Mouse (Mus musculus): ENCODE data around the gene Samm50. TPM values are rescaled to one million over a fixed set of nuclear protein-coding genes. Genes with fewer than 3 reads are reported as not detected.

Gene Samm50
- polyA plus RNA-seq, 1 experiment, result 37.1 TPM

DNA sequence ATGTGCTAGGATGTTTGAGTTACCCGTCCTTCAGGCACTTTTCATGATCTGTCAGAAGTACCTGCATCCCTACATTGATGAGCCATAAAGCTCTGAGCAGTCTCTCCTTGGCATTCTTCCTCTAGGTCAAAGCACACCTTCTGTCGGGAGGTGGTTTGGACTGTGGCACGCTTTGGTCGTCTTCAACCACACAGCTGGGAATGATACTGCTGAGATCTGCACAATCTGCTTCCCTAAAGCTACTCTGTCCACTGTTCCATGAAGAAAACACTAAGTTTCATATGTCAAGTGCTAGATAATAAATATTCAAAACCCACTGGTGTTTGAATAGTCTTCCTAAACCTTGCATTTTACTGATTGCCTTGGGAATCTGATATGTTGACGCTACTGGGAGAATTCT is 29.5 kb downstream of the Samm50 start:
- WGBS, result 77% methylated on average over 5 of the region's 5 CpGs
- H3K4me1 ChIP-seq (ENCODE audit: control insufficient read depth, insufficient read depth, low read length), result no peaks in the 10 kb centered on the region; the same call in 1 of the 2 replicates
- TF ChIP-seq CTCF (IDR thresholded peaks at IDR 0.05; ENCODE audit: control insufficient read depth, insufficient read depth, low read length) (no peak), POLR2A (IDR thresholded peaks at IDR 0.05; ENCODE audit: borderline replicate concordance, control insufficient read depth, low read depth, low read length) (no peak)

DNA sequence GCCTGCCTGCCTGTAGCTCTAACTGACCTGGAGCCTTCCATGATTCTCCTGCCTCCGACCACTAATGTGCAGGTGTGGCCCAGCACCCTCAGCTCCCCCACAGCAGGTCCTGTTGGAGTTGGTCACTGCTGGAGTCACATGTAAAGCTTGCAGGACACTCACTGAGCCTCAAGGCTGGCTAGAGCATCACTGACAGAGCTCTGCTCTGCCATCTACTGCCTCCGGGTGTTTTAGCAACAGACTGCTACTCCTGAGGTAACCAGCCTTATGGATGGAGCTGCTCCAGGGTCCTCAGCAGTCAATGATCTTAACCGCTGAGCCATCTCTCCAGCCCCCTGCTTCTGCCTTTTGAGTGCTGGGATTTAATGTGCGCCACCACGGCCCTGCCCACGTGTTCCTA is 31.4 kb downstream of the Samm50 start:
- Histone ChIP-seq H3K4me1 (ENCODE audit: control insufficient read depth, insufficient read depth, low read length) (no peaks in the 10 kb centered on the region; the same call in 1 of the 2 replicates), H3K27ac (ENCODE audit: control insufficient read depth, insufficient read depth, low read depth, low read length, poor library complexity) (no peak overlapping the region), H3K4me3 (replicated peaks; ENCODE audit: control insufficient read depth, low read depth, low read length) (no peak overlapping the region)
- 74% methylated on average over 6 of the region's 6 CpGs for WGBS
- TF ChIP-seq CTCF (IDR thresholded peaks at IDR 0.05; ENCODE audit: control insufficient read depth, insufficient read depth, low read length), result no peak
- no peak for TF ChIP-seq POLR2A (IDR thresholded peaks at IDR 0.05; ENCODE audit: borderline replicate concordance, control insufficient read depth, low read depth, low read length)

More for the DNA sequence above, 29.5 kb downstream of the Samm50 start:
- Histone ChIP-seq H3K27ac (ENCODE audit: control insufficient read depth, insufficient read depth, low read depth, low read length, poor library complexity) (no peak overlapping the region), H3K4me3 (replicated peaks; ENCODE audit: control insufficient read depth, low read depth, low read length) (no peak overlapping the region)

DNA sequence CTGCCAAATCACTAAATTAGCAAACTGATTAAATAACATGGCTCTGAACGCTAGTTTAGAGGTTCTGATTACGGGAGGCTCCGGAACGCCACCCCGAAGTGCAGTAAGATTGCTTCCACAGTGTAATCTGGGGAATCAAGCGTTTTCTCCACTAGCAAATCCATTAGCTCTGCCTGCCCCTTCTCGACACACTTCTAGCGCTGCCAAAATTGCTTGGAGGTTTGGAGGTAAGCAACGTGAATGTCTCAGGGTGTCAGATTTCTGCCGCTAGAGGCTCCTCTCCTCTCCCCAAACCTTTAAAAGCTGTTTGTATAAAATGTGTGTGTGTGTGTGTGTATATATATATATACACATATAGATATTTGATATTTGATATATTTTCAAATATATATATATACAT is 32.7 kb downstream of the Samm50 start:
- 80% methylated on average over 10 of the region's 10 CpGs for WGBS
- Histone ChIP-seq H3K4me1 (ENCODE audit: control insufficient read depth, insufficient read depth, low read length) (no peaks in the 10 kb centered on the region; the same call in none of the 2 replicates), H3K4me3 (replicated peaks; ENCODE audit: control insufficient read depth, low read depth, low read length) (no peak overlapping the region), H3K27ac (ENCODE audit: control insufficient read depth, insufficient read depth, low read depth, low read length, poor library complexity) (no peak overlapping the region)
- TF ChIP-seq CTCF (IDR thresholded peaks at IDR 0.05; ENCODE audit: control insufficient read depth, insufficient read depth, low read length) (no peak), POLR2A (IDR thresholded peaks at IDR 0.05; ENCODE audit: borderline replicate concordance, control insufficient read depth, low read depth, low read length) (no peak)

DNA sequence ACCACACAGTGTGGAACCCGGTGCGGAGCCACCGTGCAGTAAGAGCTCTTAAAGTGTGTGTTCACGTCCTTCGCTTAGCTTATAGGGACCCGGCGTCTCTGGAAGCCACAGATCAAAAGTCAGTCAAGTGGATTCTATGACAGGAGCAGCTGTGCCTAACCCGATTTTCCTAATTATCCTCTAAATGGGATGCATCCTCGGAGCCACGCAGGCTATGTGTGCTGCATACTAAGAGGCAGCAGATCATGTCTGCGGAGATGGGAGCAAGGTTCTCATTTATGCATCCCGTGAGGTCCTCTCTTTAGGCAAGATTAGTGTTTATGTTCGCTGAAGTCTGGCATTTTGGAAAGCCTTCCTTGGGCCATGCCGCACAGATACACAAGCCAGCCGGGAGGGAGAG is 34.9 kb downstream of the Samm50 start:
- TF ChIP-seq CTCF (IDR thresholded peaks at IDR 0.05; ENCODE audit: control insufficient read depth, insufficient read depth, low read length), result no peak
- no peak for TF ChIP-seq POLR2A (IDR thresholded peaks at IDR 0.05; ENCODE audit: borderline replicate concordance, control insufficient read depth, low read depth, low read length)
- Histone ChIP-seq H3K4me1 (ENCODE audit: control insufficient read depth, insufficient read depth, low read length) (no peaks in the 10 kb centered on the region; the same call in 1 of the 2 replicates), H3K4me3 (replicated peaks; ENCODE audit: control insufficient read depth, low read depth, low read length) (no peak overlapping the region), H3K27ac (ENCODE audit: control insufficient read depth, insufficient read depth, low read depth, low read length, poor library complexity) (no peak overlapping the region)
- WGBS, result 91% methylated on average over 15 of the region's 15 CpGs

DNA sequence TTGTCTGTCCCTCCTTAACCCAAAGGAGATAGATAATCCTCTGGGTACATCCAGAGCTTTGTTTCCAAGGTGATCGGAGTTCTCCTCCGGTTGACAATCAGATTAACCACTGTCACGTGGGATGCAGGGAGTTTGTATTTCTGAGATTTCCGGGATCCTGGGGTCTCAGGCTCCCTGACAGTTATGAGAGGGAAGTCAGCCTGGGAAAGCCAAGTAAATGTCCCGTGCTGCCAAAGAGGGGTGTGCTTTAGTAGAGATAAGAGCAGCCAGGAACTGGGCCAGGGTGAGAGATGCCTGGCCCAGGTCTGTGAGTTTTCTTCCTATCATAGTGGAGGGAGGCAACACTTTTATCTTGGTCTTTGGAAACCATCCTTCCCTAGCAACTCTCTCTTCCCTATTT is 38.6 kb downstream of the Samm50 start:
- Histone ChIP-seq H3K27ac (ENCODE audit: control insufficient read depth, insufficient read depth, low read depth, low read length, poor library complexity) (peak overlapping the region; percentile 56), H3K4me3 (replicated peaks; ENCODE audit: control insufficient read depth, low read depth, low read length) (no peak overlapping the region), H3K4me1 (ENCODE audit: control insufficient read depth, insufficient read depth, low read length) (no peaks in the 10 kb centered on the region; the same call in none of the 2 replicates)
- no peak for TF ChIP-seq POLR2A (IDR thresholded peaks at IDR 0.05; ENCODE audit: borderline replicate concordance, control insufficient read depth, low read depth, low read length)
- TF ChIP-seq CTCF (IDR thresholded peaks at IDR 0.05; ENCODE audit: control insufficient read depth, insufficient read depth, low read length), result no peak
- 29% methylated on average over 5 of the region's 5 CpGs for WGBS

DNA sequence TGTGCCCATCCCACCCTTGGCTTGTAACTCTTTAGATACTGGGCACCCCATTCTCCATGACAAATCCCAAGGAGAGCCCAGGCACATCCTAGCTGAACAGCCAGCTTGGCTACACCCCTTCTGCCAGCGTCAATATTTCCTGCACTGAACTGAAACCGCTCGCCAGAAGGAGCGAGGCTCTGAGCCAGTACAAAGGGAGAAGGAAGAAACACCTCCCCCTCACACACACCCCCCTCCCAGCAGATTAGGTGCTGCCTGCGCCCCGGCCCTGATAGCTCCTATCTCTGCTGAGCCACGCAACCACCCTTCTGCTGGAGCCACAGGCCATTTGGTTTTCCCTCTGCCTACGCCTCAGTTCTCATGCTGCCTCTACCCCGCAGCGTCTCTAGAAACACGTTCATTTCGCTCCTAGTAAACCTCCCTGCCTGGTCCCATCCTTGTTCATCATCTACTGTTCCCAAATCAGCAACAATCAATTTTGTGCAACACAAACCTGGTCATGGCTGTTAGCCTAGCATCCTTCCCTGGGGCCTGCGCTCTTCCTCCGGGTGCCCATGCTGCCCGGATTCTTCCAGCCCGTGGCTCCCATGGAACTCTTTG is 39.2 kb downstream of the Samm50 start:
- 1% methylated on average over 16 of the region's 16 CpGs for WGBS
- peak overlapping the region; percentile 82 for H3K27ac ChIP-seq (ENCODE audit: control insufficient read depth, insufficient read depth, low read depth, low read length, poor library complexity)
- H3K4me3 ChIP-seq (replicated peaks; ENCODE audit: control insufficient read depth, low read depth, low read length), result peak overlapping the region; percentile 98
- H3K4me1 ChIP-seq (ENCODE audit: control insufficient read depth, insufficient read depth, low read length), result no peaks in the 10 kb centered on the region; the same call in none of the 2 replicates
- TF ChIP-seq CTCF (IDR thresholded peaks at IDR 0.05; ENCODE audit: control insufficient read depth, insufficient read depth, low read length) (no peak), POLR2A (IDR thresholded peaks at IDR 0.05; ENCODE audit: borderline replicate concordance, control insufficient read depth, low read depth, low read length) (peak; percentile 28; the same call in 1 of the 2 replicates)

DNA sequence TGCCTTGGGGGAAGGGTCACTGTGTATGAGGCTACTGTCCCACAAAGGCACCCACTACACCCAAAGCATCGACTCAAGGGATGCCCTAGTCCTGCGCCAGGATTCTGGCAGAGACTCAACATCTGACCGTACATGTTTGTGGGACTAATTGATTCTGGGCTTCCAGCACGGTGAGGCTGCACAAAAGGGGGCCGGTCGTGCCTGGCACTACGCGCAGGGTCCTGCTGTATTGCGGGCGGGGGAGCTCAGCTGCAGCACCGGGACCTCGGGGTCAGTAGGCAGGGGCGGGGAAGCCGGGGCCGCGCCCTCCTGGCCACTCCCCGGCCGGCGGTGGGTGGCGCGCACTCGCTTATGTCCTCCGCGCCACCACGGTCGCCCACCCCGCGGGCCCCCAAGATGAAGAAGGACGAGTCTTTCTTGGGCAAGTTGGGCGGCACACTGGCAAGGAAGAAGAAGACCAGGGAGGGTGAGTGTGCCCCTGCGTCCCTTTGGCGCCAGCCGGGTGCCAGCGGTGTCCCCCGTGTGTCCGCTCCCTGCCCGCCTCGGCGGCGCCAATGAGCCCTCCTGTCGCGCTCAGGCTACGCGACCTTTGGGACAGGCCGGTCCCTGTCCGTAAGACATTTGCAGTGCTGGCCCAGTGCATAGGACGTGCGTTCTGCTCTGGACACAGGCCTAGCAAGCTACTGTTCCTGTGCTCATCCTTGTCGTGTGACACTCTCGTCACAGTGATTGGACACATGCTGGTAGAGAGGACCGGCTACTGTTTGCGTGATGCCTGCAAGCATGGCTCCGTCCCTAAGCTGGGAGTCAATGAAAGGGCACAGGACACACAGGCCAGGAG is 39.9 kb downstream of the Samm50 start, which contains the start of gene Parvb:
Gene Parvb, plus strand, starts transcription at position 323 of the 841 bp plus-strand sequence.
- WGBS, result 3% methylated on average over 53 of the region's 53 CpGs
- peaks cover 1% of the 10 kb centered on the region for H3K4me1 ChIP-seq (ENCODE audit: control insufficient read depth, insufficient read depth, low read length)
- H3K4me3 ChIP-seq (replicated peaks; ENCODE audit: control insufficient read depth, low read depth, low read length), result peak within 1 kb of the TSS; percentile 98
- H3K27ac ChIP-seq (ENCODE audit: control insufficient read depth, insufficient read depth, low read depth, low read length, poor library complexity), result peak within 1 kb of the TSS; percentile 82
- TF ChIP-seq CTCF (IDR thresholded peaks at IDR 0.05; ENCODE audit: control insufficient read depth, insufficient read depth, low read length), result no peak
- peak; percentile 7; the same call in 1 of the 2 replicates for TF ChIP-seq POLR2A (IDR thresholded peaks at IDR 0.05; ENCODE audit: borderline replicate concordance, control insufficient read depth, low read depth, low read length)

DNA sequence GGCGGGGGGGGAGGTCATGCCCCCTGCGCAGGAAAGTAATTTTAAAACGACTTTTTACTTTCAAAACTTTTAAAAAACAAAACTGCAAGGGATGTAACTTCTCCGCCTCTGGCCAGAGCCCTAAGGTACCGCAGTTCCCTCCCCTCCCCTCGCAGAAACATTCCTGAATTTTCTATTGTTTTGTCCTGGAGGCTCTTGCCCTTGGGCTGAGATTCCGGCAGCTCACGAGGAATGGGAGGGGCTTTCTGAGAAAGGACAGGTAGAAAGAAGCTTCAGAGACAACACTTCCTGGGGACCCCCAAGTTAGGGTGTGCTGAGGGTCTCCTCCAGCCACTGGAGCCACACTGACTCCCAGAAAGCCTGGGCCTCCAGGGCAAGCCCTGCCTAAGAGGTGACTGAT is 40.6 kb downstream of the Samm50 start:
- peak overlapping the region; percentile 50 for H3K4me3 ChIP-seq (replicated peaks; ENCODE audit: control insufficient read depth, low read depth, low read length)
- H3K27ac ChIP-seq (ENCODE audit: control insufficient read depth, insufficient read depth, low read depth, low read length, poor library complexity), result peak overlapping the region; percentile 3; the same call in 1 of the 2 replicates
- H3K4me1 ChIP-seq (ENCODE audit: control insufficient read depth, insufficient read depth, low read length), result peaks cover 1% of the 10 kb centered on the region
- TF ChIP-seq CTCF (IDR thresholded peaks at IDR 0.05; ENCODE audit: control insufficient read depth, insufficient read depth, low read length) (no peak), POLR2A (IDR thresholded peaks at IDR 0.05; ENCODE audit: borderline replicate concordance, control insufficient read depth, low read depth, low read length) (no peak)
- WGBS, result 74% methylated on average over 8 of the region's 8 CpGs
